Mouse (Mus musculus) kidney, embryonic 15.5 days (tissue): ENCODE measurements at regions not wholly inside any gene's neighbourhood (a gene's known extent, or its start where the extent isn't known, plus 50 kb on each side); places are given as distances from the start of the nearest gene placed in this dataset.
"Not testable (repeated sequence)": the region's sequence is repeated elsewhere in the genome, so short reads cannot be mapped to it uniquely, and the experiment has no call there.

ENCODE experiments used
- ATAC-seq: fragments of 200-750 bp; cut with Nextera tagmentation; replicated peaks from 2 replicates; pipeline ENCODE4 v1.8.0; 2017; ENCODE audit warnings: moderate TSS enrichment; ENCODE audit not compliant: low FRiP score
- H3K27ac ChIP-seq: fragments of 300-500 bp; sonication (generic); 2 replicates; pipeline ENCODE4 v1.5.1; 2015; ENCODE audit warnings: mild to moderate bottlenecking, inconsistent platforms
- H3K27me3 ChIP-seq: fragments of 300-500 bp; sonication (generic); 2 replicates; pipeline ENCODE4 v1.6.1; 2015; ENCODE audit warnings: inconsistent platforms
- H3K36me3 ChIP-seq: fragments of 300-500 bp; sonication (generic); 2 replicates; pipeline ENCODE4 v1.6.1; 2015; ENCODE audit warnings: inconsistent platforms
- H3K4me1 ChIP-seq: fragments of 300-500 bp; sonication (generic); 2 replicates; pipeline ENCODE4 v1.6.1; 2015; ENCODE audit warnings: inconsistent platforms
- H3K4me2 ChIP-seq: fragments of 300-500 bp; sonication (generic); 2 replicates; pipeline ENCODE4 v1.6.1; 2015; ENCODE audit warnings: moderate library complexity, mild to moderate bottlenecking, inconsistent platforms
- H3K4me3 ChIP-seq: fragments of 300-500 bp; sonication (generic); replicated peaks from 2 replicates; pipeline ENCODE4 v1.5.1; 2015; ENCODE audit warnings: mild to moderate bottlenecking, inconsistent platforms
- H3K9ac ChIP-seq: fragments of 300-500 bp; sonication (generic); 2 replicates; pipeline ENCODE4 v1.6.1; 2015; ENCODE audit warnings: mild to moderate bottlenecking, inconsistent platforms
- H3K9me3 ChIP-seq: fragments of 300-500 bp; sonication (generic); replicated peaks from 2 replicates; pipeline ENCODE4 v1.6.1; 2016; ENCODE audit warnings: inconsistent platforms
- WGBS: fragments of 180-500 bp; shearing (Covaris S2); methylation state at CpG from one replicate; pipeline ENCODE4 v1.1.7; 2015; ENCODE audit warnings: mixed read lengths; 5-methylcytosine and 5-hydroxymethylcytosine counted together

DNA sequence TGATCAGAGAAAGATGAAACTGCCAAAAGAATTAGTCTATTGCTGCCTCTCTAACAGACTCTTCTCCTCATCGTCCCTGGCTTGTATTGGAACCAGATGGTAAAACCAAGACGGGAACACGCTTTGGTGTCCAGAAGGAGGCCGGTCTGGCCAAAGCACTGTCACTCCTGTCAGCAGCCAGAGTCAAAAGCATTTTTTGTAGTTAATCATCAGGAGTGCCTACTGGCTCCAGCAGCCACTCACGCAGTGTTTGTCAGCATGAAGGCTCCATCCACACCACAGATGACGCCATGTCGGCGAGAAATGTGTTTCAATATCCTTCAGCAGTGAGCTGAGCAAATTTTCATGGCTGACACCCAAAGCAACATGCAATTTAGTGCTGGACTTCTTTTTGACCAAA, 162.1 kb upstream of the G2e3 start:
- Histone ChIP-seq H3K9me3 (no peaks in the 10 kb centered on the region), H3K27me3 (no peaks in the 10 kb centered on the region), H3K4me2 (no peak overlapping the region), H3K4me1 (no peaks in the 10 kb centered on the region), H3K9ac (no peak overlapping the region), H3K36me3 (no peaks in the 10 kb centered on the region), H3K27ac (no peak overlapping the region), H3K4me3 (no peak overlapping the region)
- ATAC-seq = no peak
- WGBS = 89% methylated on average over 8 of the region's 8 CpGs

DNA sequence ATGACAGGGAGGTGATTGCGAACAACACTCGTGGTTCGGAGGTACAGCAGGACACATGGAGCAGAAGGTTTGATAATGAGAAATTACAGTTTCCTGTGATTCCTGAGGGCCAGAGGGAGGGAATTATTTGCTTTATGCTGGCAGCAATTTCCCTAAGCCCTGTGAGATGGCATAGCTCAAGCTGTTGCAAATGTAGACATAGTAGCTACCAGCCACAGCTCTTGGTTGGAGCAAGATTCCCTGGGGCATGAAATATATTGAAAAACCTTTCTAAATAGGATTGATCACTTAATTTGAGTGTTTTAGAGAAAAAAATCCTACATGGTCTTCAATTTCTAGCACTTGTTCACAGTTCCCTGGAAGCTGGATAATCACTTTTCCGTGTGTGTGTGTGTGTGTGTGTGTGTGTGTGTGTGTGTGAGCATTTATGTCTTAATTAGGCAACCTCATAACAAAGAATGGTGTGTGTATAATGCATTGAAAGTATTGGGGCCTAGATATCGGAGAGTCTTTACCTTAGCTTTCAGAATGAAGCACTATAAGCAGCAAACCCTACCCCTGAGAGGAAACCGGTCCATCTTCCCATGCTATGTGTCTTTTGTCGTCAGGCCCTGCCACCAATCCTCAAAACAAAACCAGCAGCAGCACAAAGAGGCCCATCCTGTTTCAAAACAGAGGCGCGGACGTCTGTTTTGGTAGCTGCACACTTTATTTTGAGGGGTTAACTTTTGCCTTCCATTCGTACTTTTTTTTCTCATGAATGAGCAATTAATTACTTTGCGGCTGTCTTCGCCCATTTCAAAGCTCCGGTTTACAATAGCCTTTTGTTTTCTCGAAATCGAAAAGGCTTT, 172.7 kb upstream of the G2e3 start:
- H3K36me3 ChIP-seq = no peaks in the 10 kb centered on the region
- no peak for ATAC-seq
- H3K4me1 ChIP-seq = no peaks in the 10 kb centered on the region
- H3K9ac ChIP-seq = no peak overlapping the region
- H3K4me2 ChIP-seq = 0 out of 2 replicates have a peak overlapping the region, but pooled peaks have one; percentile 14
- WGBS = 53% methylated on average over 16 of the region's 16 CpGs
- H3K27me3 ChIP-seq = no peaks in the 10 kb centered on the region
- H3K4me3 ChIP-seq = no peak overlapping the region
- H3K27ac ChIP-seq = no peak overlapping the region
- H3K9me3 ChIP-seq = no peaks in the 10 kb centered on the region

DNA sequence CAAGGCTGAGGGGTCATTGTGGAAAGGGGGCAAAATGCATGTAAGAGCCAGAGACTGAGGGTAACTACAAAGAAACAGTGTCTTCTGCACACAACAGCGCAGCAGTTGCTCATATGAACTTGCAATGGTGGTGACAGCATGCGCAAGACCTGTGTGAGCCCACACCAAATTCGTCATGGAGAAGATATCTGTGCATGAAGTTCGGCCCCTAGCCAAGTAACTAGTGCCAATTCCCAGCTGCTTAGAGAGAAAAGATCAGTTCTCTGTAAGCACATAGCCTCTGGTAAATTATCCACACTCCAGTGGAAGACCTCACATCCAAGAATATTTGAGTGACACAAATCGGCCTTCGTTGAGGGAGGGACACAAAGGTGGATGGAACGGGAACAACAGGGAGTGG, 182.7 kb upstream of the G2e3 start:
- ATAC-seq = no peak
- whole genome bisulfite sequencing = 94% methylated on average over 7 of the region's 7 CpGs
- no peak overlapping the region for H3K4me3 ChIP-seq

DNA sequence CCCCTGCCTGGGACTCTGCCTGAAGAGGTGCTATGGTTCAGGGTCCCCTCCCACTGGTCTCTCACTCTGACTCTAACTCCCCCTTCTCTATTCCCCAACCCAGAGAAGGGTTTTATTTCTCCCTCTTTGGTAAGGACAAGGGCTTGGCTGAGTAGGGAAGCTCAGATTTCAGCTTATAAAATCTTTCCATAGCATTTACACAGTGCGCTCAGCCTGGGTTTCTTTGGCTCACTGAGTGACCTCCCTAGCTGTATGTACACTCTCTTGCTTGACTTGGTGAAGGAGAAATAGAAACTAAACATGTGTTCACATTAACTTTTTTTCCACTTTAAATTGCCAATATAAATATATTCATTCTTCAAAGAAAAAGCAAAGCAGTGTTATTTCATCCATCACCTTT, 186.9 kb upstream of the G2e3 start:
- Histone ChIP-seq H3K4me1 (no peaks in the 10 kb centered on the region), H3K4me3 (no peak overlapping the region), H3K27me3 (no peaks in the 10 kb centered on the region), H3K4me2 (no peak overlapping the region), H3K27ac (no peak overlapping the region), H3K36me3 (no peaks in the 10 kb centered on the region), H3K9ac (no peak overlapping the region), H3K9me3 (no peaks in the 10 kb centered on the region)
- 72% methylated on average over 1 of the region's 1 CpGs for WGBS
- no peak for ATAC-seq

More for the DNA sequence above, 182.7 kb upstream of the G2e3 start:
- Histone ChIP-seq H3K27me3 (no peaks in the 10 kb centered on the region), H3K4me2 (no peak overlapping the region), H3K27ac (no peak overlapping the region), H3K4me1 (no peaks in the 10 kb centered on the region), H3K9me3 (no peaks in the 10 kb centered on the region), H3K36me3 (no peaks in the 10 kb centered on the region), H3K9ac (no peak overlapping the region)

DNA sequence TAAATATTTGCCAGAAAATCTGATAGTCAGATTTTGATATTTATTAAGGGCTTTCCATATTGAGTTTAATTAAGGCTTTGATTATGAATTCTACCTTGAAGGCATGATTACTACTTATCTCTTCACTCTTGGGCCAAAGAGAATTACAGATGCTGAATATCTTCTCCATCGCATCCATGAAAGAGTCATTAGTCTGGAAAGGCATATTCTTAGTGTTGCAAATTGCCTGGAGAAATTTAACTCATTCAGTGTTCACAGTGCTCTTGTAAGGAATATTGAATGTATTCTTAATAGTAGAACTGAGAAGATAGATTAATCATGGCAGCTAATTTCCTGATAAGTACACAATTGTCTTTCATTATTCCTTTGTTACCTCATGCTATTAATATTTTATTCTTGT, 187.7 kb upstream of the G2e3 start:
- Histone ChIP-seq H3K27ac (no peak overlapping the region), H3K36me3 (no peaks in the 10 kb centered on the region), H3K27me3 (no peaks in the 10 kb centered on the region), H3K9me3 (no peaks in the 10 kb centered on the region), H3K4me3 (no peak overlapping the region), H3K4me2 (no peak overlapping the region), H3K4me1 (no peaks in the 10 kb centered on the region), H3K9ac (no peak overlapping the region)
- ATAC-seq = no peak
- WGBS = 90% methylated on average over 1 of the region's 1 CpGs

DNA sequence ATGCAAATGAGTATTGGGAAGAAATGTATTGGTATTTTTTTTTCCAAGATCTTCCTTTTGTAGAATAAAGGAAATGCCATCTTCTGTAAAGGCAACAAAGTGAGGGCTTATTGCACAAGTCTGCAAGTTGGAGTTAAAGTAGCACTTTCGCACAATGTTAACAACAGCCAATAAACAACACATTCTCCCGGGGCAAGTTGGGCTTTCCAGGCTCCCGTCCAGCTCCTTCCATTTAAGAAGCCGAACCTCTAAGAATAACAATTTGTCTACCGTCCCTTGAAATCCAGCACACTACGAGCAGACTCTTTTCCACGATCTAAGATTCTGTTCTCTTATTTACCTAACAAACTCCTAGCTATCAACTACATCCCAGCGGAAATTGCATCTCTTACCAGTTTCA, 199.9 kb upstream of the G2e3 start:
- no peak for ATAC-seq
- H3K4me2 ChIP-seq = no peak overlapping the region
- WGBS = 32% methylated on average over 8 of the region's 8 CpGs
- H3K9ac ChIP-seq = no peak overlapping the region
- H3K27me3 ChIP-seq = no peaks in the 10 kb centered on the region
- no peak overlapping the region for H3K4me3 ChIP-seq
- no peak overlapping the region for H3K27ac ChIP-seq
- H3K9me3 ChIP-seq = no peaks in the 10 kb centered on the region
- H3K36me3 ChIP-seq = no peaks in the 10 kb centered on the region
- 0 out of 2 replicates have a peak, but pooled peaks cover 2% of the 10 kb centered on the region for H3K4me1 ChIP-seq

DNA sequence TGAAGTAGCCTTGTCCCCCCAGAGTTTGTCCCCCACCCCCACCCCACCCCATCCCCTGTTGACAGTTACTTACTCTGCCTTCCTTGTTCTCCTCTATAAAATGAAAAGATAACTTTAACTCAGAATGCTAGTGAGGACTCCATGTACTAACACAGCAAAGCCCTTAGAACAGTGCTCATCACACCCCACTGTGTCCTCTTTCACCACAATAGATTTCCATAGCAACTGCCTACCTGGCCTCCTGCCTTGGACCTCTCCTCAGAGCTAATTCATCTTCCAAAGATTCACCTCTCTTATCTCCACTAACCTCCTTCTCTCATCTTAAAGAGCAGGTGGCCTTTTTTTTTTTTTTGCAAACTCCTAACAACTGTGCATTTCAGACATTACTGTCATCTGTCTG, 204.0 kb upstream of the G2e3 start:
- ATAC-seq = no peak

DNA sequence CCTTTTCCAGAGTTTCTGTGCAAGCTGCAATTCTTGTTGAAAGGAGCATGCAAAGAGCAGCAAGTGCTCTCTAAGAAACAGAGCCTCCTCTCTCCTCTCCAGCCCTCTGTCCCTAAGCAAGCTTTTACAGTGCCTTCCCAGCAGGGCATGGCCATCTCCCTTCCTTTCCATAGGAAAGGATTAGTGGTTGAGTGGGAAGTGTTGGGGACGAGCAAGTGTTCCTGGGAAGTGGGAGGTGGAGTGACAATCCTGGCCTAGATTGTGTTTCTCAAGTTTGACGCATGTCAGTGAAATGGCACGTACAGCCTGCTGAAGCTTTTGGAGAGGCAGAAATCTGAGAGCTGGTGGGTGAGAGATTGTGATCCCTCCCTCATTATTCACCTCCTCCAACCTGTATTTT, 204.7 kb upstream of the G2e3 start:
- H3K4me3 ChIP-seq = no peak overlapping the region
- no peak overlapping the region for H3K9ac ChIP-seq
- no peak overlapping the region for H3K27ac ChIP-seq
- no peak for ATAC-seq
- 0 out of 2 replicates have a peak, but pooled peaks cover 2% of the 10 kb centered on the region for H3K4me1 ChIP-seq
- WGBS = 30% methylated on average over 3 of the region's 3 CpGs
- H3K4me2 ChIP-seq = no peak overlapping the region
- H3K36me3 ChIP-seq = no peaks in the 10 kb centered on the region
- H3K27me3 ChIP-seq = no peaks in the 10 kb centered on the region
- H3K9me3 ChIP-seq = no peaks in the 10 kb centered on the region

More for the DNA sequence above, 204.0 kb upstream of the G2e3 start:
- Histone ChIP-seq H3K27me3 (no peaks in the 10 kb centered on the region), H3K27ac (no peak overlapping the region), H3K36me3 (no peaks in the 10 kb centered on the region), H3K9me3 (no peaks in the 10 kb centered on the region), H3K4me2 (no peak overlapping the region), H3K4me1 (0 out of 2 replicates have a peak, but pooled peaks cover 2% of the 10 kb centered on the region), H3K9ac (no peak overlapping the region), H3K4me3 (no peak overlapping the region)

DNA sequence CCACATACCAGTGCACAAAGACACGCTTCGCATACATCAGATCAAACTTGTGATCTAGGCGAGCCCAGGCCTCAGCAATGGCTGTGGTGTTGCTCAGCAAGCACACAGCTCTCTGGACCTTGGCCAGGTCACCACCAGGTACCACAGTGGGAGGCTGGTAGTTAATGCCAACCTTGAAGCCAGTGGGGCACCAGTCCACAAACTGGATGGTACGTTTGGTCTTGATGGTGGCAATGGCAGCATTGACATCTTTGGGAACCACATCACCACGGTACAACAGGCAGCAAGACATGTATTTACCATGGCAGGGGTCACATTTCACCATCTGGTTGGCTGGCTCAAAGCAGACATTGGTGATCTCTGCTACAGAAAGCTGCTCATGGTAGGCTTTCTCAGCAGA, 214.2 kb upstream of the G2e3 start:
- WGBS = 88% methylated on average over 5 of the region's 5 CpGs
- not testable (repeated sequence) for ATAC-seq, H3K27me3 ChIP-seq, H3K9me3 ChIP-seq, H3K4me3 ChIP-seq, H3K36me3 ChIP-seq, H3K4me1 ChIP-seq, H3K27ac ChIP-seq, H3K9ac ChIP-seq, H3K4me2 ChIP-seq

DNA sequence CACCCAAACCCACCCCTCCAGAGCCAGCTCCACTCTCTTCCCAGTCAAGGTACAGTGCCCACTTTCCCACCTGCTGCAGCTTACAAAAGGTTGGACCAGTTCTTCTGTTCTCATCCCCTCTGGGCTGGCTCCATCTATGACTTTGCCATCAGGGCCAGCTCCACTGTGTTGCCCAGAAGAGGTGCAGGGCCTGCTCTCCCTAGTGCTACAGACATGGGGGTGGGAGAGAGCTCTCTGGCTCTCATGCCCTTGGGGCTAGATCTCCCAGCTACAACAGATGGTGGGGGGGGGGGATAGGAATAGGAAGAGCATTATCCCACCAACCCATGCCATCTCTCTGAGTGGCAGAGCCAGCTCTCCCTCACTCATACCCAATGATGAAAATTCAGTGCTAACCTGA, 219.6 kb upstream of the G2e3 start:
- no peaks in the 10 kb centered on the region for H3K4me1 ChIP-seq
- no peaks in the 10 kb centered on the region for H3K27me3 ChIP-seq
- no peak for ATAC-seq
- H3K36me3 ChIP-seq = no peaks in the 10 kb centered on the region
- H3K4me3 ChIP-seq = no peak overlapping the region
- H3K9ac ChIP-seq = no peak overlapping the region
- H3K9me3 ChIP-seq = no peaks in the 10 kb centered on the region
- no peak overlapping the region for H3K27ac ChIP-seq
- H3K4me2 ChIP-seq = no peak overlapping the region

DNA sequence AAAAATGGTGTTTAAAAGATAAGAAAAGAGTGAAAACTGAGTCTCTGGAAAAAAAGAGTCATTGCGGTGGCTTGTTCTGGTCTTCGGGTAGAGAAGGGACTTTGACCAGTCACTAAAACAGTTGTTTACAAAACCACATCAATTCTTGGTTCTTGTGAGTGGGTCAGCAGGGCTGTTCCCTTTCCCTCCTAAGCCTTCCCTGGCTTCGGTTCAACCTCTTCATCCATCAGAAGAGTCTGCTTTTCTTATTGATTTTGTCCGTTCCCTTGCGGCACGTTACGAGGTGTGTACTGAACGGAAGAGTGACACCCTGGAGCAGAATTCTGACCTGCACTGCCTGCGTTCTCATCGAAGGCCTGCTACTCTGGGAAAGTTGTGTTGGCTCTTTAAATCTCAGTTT, 229.1 kb upstream of the G2e3 start:
- 91% methylated on average over 10 of the region's 10 CpGs for WGBS
- H3K4me3 ChIP-seq = no peak overlapping the region

DNA sequence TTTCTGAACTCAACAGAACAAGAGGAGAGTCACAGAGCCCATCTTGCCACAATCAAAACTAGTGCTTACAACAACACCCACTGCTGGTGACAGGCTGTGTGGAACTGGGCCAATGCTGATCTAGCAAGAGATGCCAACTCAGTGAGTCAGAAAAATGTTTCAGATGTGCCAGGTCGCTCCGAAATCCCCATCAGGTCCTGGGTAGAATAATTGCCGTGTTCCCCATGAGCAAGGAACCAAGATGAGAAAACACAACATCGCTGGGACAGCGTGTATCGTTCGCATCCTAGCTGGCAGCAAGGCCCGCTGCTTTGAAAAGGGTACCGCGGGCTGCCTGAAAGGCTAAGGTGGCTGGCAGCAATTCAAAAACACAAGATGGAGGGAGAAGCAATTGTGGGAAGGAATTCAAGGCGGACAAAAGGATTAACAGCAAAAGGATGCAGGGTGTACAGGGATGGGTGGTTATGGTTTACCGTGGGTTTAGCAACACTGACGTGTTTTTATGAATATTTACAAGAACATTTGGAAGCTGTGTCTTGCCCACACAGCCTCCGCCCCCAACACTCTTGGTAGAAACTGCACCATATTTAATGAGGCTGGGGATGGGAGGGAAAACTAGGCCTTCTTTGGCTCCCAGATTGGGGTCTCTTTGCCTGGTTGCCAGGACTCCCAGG, 229.7 kb upstream of the G2e3 start:
- no peaks in the 10 kb centered on the region for H3K27me3 ChIP-seq
- no peak overlapping the region for H3K9ac ChIP-seq
- H3K4me3 ChIP-seq = no peak overlapping the region
- H3K36me3 ChIP-seq = no peaks in the 10 kb centered on the region
- WGBS = 91% methylated on average over 14 of the region's 14 CpGs
- ATAC-seq = no peak
- H3K27ac ChIP-seq = no peak overlapping the region
- no peaks in the 10 kb centered on the region for H3K9me3 ChIP-seq
- H3K4me1 ChIP-seq = no peaks in the 10 kb centered on the region
- no peak overlapping the region for H3K4me2 ChIP-seq

More for the DNA sequence above, 229.1 kb upstream of the G2e3 start:
- ATAC-seq = no peak
- Histone ChIP-seq H3K4me1 (no peaks in the 10 kb centered on the region), H3K4me2 (no peak overlapping the region), H3K9me3 (no peaks in the 10 kb centered on the region), H3K27me3 (no peaks in the 10 kb centered on the region), H3K9ac (no peak overlapping the region), H3K27ac (no peak overlapping the region), H3K36me3 (no peaks in the 10 kb centered on the region)
